Mouse (Mus musculus) gastrocnemius, adult 2 months (tissue): ENCODE results near the gene Iqcf3. TPM values are rescaled to one million over a fixed set of nuclear protein-coding genes. Genes with fewer than 3 reads are reported as not detected.
A peak's percentile ranks its signal among the peaks of the same experiment; 100 is the strongest.

Source experiments
- DNase-seq: peaks from one replicate; pipeline ENCODE4 v3.0.0; 2022
- H3K27ac ChIP-seq: fragments of 200-600 bp; 2 replicates; pipeline ENCODE4 v1.8.1; 2022; ENCODE audit warnings: mild to moderate bottlenecking
- H3K4me3 ChIP-seq: fragments of 200-600 bp; 2 replicates; pipeline ENCODE4 v1.8.1; 2022; ENCODE audit warnings: mild to moderate bottlenecking, moderate library complexity
- CTCF ChIP-seq: fragments of 200-600 bp; IDR thresholded peaks from 2 replicates; pipeline ENCODE4 v1.8.1; 2022; ENCODE audit warnings: antibody characterized with exemption, mild to moderate bottlenecking, moderate library complexity
- intact Hi-C: fragments of 180-260 bp; cut with DNase I; formaldehyde crosslinking; loops from one replicate; pipeline ENCODE4 v1.15.1; 2025
- total RNA-seq, 2 experiments: library from RNA; stranded (reverse); gene quantifications; 2 replicates each; pipeline ENCODE4 v1.2.3; 2021

Gene Iqcf3
- total RNA-seq, 2 experiments from 2014 or later = not detected

GRCm38 (mm10) chr9:106485076-106485475, 76.4 kb downstream of the Iqcf3 start:
- H3K4me3 ChIP-seq = no peak overlapping the region
- no peak for DNase-seq
- intact Hi-C loops = no loop called here
- H3K27ac ChIP-seq = peak overlapping the region; percentile 8; the same call in 1 of the 2 replicates
- no peak for TF ChIP-seq CTCF

GRCm38 (mm10) chr9:106483606-106484005, 77.8 kb downstream of the Iqcf3 start:
- no peak for TF ChIP-seq CTCF
- Histone ChIP-seq H3K27ac (no peak overlapping the region), H3K4me3 (no peak overlapping the region)
- DNase-seq = no peak
- intact Hi-C loops = no loop called here

GRCm38 (mm10) chr9:106483136-106483535, 78.3 kb downstream of the Iqcf3 start:
- intact Hi-C loops = no loop called here
- DNase-seq = no peak
- Histone ChIP-seq H3K4me3 (no peak overlapping the region), H3K27ac (no peak overlapping the region)
- TF ChIP-seq CTCF = no peak

- no peak for TF ChIP-seq CTCF
- intact Hi-C loops = no loop called here
Measured at GRCm38 (mm10) chr9:106482578-106483115, 78.8 kb downstream of the Iqcf3 start.

GRCm38 (mm10) chr9:106481676-106482075, 79.8 kb downstream of the Iqcf3 start:
- no peak for TF ChIP-seq CTCF

More at GRCm38 (mm10) chr9:106482578-106483115, 78.8 kb downstream of the Iqcf3 start:
- Histone ChIP-seq H3K27ac (no peak overlapping the region), H3K4me3 (no peak overlapping the region)
- DNase-seq = peak; percentile 16

GRCm38 (mm10) chr9:106481075-106481474, 80.4 kb downstream of the Iqcf3 start:
- intact Hi-C loops = no loop called here
- no peak overlapping the region for H3K4me3 ChIP-seq
- DNase-seq = peak; percentile 16
- TF ChIP-seq CTCF = no peak
- no peak overlapping the region for H3K27ac ChIP-seq

More at GRCm38 (mm10) chr9:106481676-106482075, 79.8 kb downstream of the Iqcf3 start:
- DNase-seq = no peak
- H3K27ac ChIP-seq = no peak overlapping the region
- H3K4me3 ChIP-seq = no peak overlapping the region
- intact Hi-C loops = no loop called here

GRCm38 (mm10) chr9:106480541-106480940, 80.9 kb downstream of the Iqcf3 start:
- TF ChIP-seq CTCF = no peak
- H3K27ac ChIP-seq = no peak overlapping the region
- intact Hi-C loops = no loop called here
- peak; percentile 11 for DNase-seq
- H3K4me3 ChIP-seq = no peak overlapping the region

- intact Hi-C loops = loop anchor here (5.0 kb wide), 2 partner anchors 111 to 171 kb away; partner anchors contain the start of gene Dusp7
- Histone ChIP-seq H3K4me3 (peak overlapping the region; percentile 78), H3K27ac (no peak overlapping the region)
- peak; percentile 10 for DNase-seq
- TF ChIP-seq CTCF = no peak
Measured at GRCm38 (mm10) chr9:106478101-106478500, 83.3 kb downstream of the Iqcf3 start.

GRCm38 (mm10) chr9:106477649-106478048, 83.8 kb downstream of the Iqcf3 start:
- Histone ChIP-seq H3K27ac (peak overlapping the region; percentile 94), H3K4me3 (peak overlapping the region; percentile 78)
- TF ChIP-seq CTCF = no peak
- DNase-seq = no peak
- intact Hi-C loops = loop anchor here (2.0 to 5.0 kb wide), 5 partner anchors 49 to 197 kb away; partner anchors contain the start of genes Dusp7, Poc1a and Rpl29

GRCm38 (mm10) chr9:106476924-106477484, 84.4 kb downstream of the Iqcf3 start, which contains the start of gene Parp3:
Gene Parp3, minus strand, starts transcription at chr9:106476949.
- no peak; the same call in 1 of the 2 replicates for TF ChIP-seq CTCF
- intact Hi-C loops = loop anchor here (2.0 to 5.0 kb wide), 5 partner anchors 48 to 196 kb away; partner anchors contain the start of genes Dusp7, Poc1a and Rpl29
- Histone ChIP-seq H3K27ac (peak within 1 kb of the TSS; percentile 96), H3K4me3 (peak within 1 kb of the TSS; percentile 78)
- peak; percentile 99 for DNase-seq

- intact Hi-C loops = loop anchor here (2.0 to 5.0 kb wide), 5 partner anchors 47 to 195 kb away; partner anchors contain the start of genes Dusp7, Poc1a and Rpl29
- H3K4me3 ChIP-seq = peak overlapping the region; percentile 76
- DNase-seq = peak; percentile 85
- no peak for TF ChIP-seq CTCF
- peak overlapping the region; percentile 96 for H3K27ac ChIP-seq
Measured at GRCm38 (mm10) chr9:106476002-106476923, 85.2 kb downstream of the Iqcf3 start.

GRCm38 (mm10) chr9:106475663-106476001, 85.8 kb downstream of the Iqcf3 start, which contains the start of gene Rrp9:
Gene Rrp9, plus strand, starts transcription at chr9:106475963.
- peak within 1 kb of the TSS; percentile 96 for H3K27ac ChIP-seq
- peak within 1 kb of the TSS; percentile 76 for H3K4me3 ChIP-seq
- DNase-seq = peak; percentile 44
- no peak for TF ChIP-seq CTCF
- intact Hi-C loops = loop anchor here (1.0 to 5.0 kb wide), 6 partner anchors 27 to 195 kb away; partner anchors contain the start of genes Dusp7, Poc1a and Rpl29

GRCm38 (mm10) chr9:106475046-106475445, 86.4 kb downstream of the Iqcf3 start:
- no peak for TF ChIP-seq CTCF
- DNase-seq = peak; percentile 66
- intact Hi-C loops = loop anchor here (1.0 to 5.0 kb wide), 3 partner anchors 27 to 168 kb away; partner anchors contain the start of gene Dusp7
- H3K4me3 ChIP-seq = peak overlapping the region; percentile 76
- peak overlapping the region; percentile 96 for H3K27ac ChIP-seq
